Mouse (Mus musculus) gastrocnemius, adult 2 months (tissue): ENCODE data around the gene Tchp. TPM values are rescaled to one million over a fixed set of nuclear protein-coding genes. Genes with fewer than 3 reads are reported as not detected.

Source experiments
- DNase-seq: peaks from one replicate; pipeline ENCODE4 v3.0.0; 2022
- H3K27ac ChIP-seq: fragments of 200-600 bp; 2 replicates; pipeline ENCODE4 v1.8.1; 2022; ENCODE audit warnings: mild to moderate bottlenecking
- H3K4me3 ChIP-seq: fragments of 200-600 bp; 2 replicates; pipeline ENCODE4 v1.8.1; 2022; ENCODE audit warnings: mild to moderate bottlenecking, moderate library complexity
- CTCF ChIP-seq: fragments of 200-600 bp; IDR thresholded peaks from 2 replicates; pipeline ENCODE4 v1.8.1; 2022; ENCODE audit warnings: antibody characterized with exemption, mild to moderate bottlenecking, moderate library complexity
- intact Hi-C: fragments of 180-260 bp; cut with DNase I; formaldehyde crosslinking; loops from one replicate; pipeline ENCODE4 v1.15.1; 2025
- total RNA-seq, 2 experiments: library from RNA; stranded (reverse); gene quantifications; 2 replicates each; pipeline ENCODE4 v1.2.3; 2021

Tchp gene
- total RNA-seq, 2 experiments from 2014 or later = 3.6 to 3.8 TPM

- Histone ChIP-seq H3K27ac (peak overlapping the region; percentile 65), H3K4me3 (peak overlapping the region; percentile 15; the same call in 1 of the 2 replicates)
- peak; percentile 22 for DNase-seq
- TF ChIP-seq CTCF = no peak
- intact Hi-C loops = no loop called here
Measured at GRCm38 (mm10) chr5:114680676-114681285, 26.8 kb upstream of the Tchp start.

- TF ChIP-seq CTCF = no peak
- Histone ChIP-seq H3K27ac (peak overlapping the region; percentile 65), H3K4me3 (no peak overlapping the region)
- intact Hi-C loops = no loop called here
- DNase-seq = peak; percentile 16
Measured at GRCm38 (mm10) chr5:114681717-114682116, 25.8 kb upstream of the Tchp start.

GRCm38 (mm10) chr5:114685986-114686385, 21.6 kb upstream of the Tchp start:
- no peak overlapping the region for H3K27ac ChIP-seq
- intact Hi-C loops = no loop called here
- peak; percentile 1 for DNase-seq
- H3K4me3 ChIP-seq = no peak overlapping the region
- no peak for TF ChIP-seq CTCF

- Histone ChIP-seq H3K27ac (no peak overlapping the region), H3K4me3 (no peak overlapping the region)
- intact Hi-C loops = no loop called here
- DNase-seq = peak; percentile 23
- no peak for TF ChIP-seq CTCF
Measured at GRCm38 (mm10) chr5:114686726-114687210, 20.8 kb upstream of the Tchp start.

- Histone ChIP-seq H3K4me3 (no peak overlapping the region), H3K27ac (no peak overlapping the region)
- intact Hi-C loops = no loop called here
- no peak for TF ChIP-seq CTCF
- peak; percentile 13 for DNase-seq
Measured at GRCm38 (mm10) chr5:114687901-114688300, 19.7 kb upstream of the Tchp start.

GRCm38 (mm10) chr5:114688703-114689102, 18.9 kb upstream of the Tchp start:
- peak; percentile 24 for DNase-seq
- H3K4me3 ChIP-seq = no peak overlapping the region
- intact Hi-C loops = no loop called here
- no peak overlapping the region for H3K27ac ChIP-seq
- TF ChIP-seq CTCF = no peak

- TF ChIP-seq CTCF = no peak
- H3K27ac ChIP-seq = 0 out of 2 replicates have a peak overlapping the region, but pooled peaks have one; percentile 38
- H3K4me3 ChIP-seq = peak overlapping the region; percentile 95
- intact Hi-C loops = no loop called here
- peak; percentile 24 for DNase-seq
Measured at GRCm38 (mm10) chr5:114689700-114690366, 17.7 kb upstream of the Tchp start.

- Histone ChIP-seq H3K4me3 (peak within 1 kb of the TSS; percentile 95), H3K27ac (peak within 1 kb of the TSS; percentile 88)
- DNase-seq = peak; percentile 96
- TF ChIP-seq CTCF = peak; percentile 61
- intact Hi-C loops = no loop called here
Measured at GRCm38 (mm10) chr5:114690633-114691567, 16.7 kb upstream of the Tchp start, which contains the start of gene Gltp. TSS of gene Gltp (minus strand) at chr5:114690984.

GRCm38 (mm10) chr5:114695775-114696174, 11.8 kb upstream of the Tchp start:
- no peak overlapping the region for H3K4me3 ChIP-seq
- intact Hi-C loops = no loop called here
- TF ChIP-seq CTCF = peak; percentile 30
- DNase-seq = no peak
- no peak overlapping the region for H3K27ac ChIP-seq

GRCm38 (mm10) chr5:114696939-114697338, 10.6 kb upstream of the Tchp start:
- TF ChIP-seq CTCF = no peak
- H3K27ac ChIP-seq = no peak overlapping the region
- intact Hi-C loops = no loop called here
- no peak overlapping the region for H3K4me3 ChIP-seq
- DNase-seq = no peak

GRCm38 (mm10) chr5:114698044-114698746, 9.4 kb upstream of the Tchp start:
- TF ChIP-seq CTCF = no peak
- Histone ChIP-seq H3K4me3 (no peak overlapping the region), H3K27ac (no peak overlapping the region)
- intact Hi-C loops = no loop called here
- DNase-seq = peak; percentile 78

- H3K27ac ChIP-seq = no peak overlapping the region
- TF ChIP-seq CTCF = no peak
- intact Hi-C loops = no loop called here
- no peak for DNase-seq
- no peak overlapping the region for H3K4me3 ChIP-seq
Measured at GRCm38 (mm10) chr5:114699015-114699414, 8.5 kb upstream of the Tchp start.
